Mouse (Mus musculus) forebrain, embryonic 16.5 days (tissue): ENCODE data around the gene Frmd4b. TPM values are rescaled to one million over a fixed set of nuclear protein-coding genes. Genes with fewer than 3 reads are reported as not detected.
"Not testable (repeated sequence)": the region's sequence is repeated elsewhere in the genome, so short reads cannot be mapped to it uniquely, and the experiment has no call there.

Experiments used
- ATAC-seq: fragments of 200-750 bp; cut with Nextera tagmentation; 2 replicates; pipeline ENCODE4 v1.8.0; 2017; ENCODE audit warnings: mild to moderate bottlenecking, moderate library complexity
- H3K27ac ChIP-seq: fragments of 300-500 bp; sonication (generic); 2 replicates; pipeline ENCODE4 v1.5.1; 2014; ENCODE audit warnings: low read length, control low read depth
- H3K27me3 ChIP-seq: fragments of 300-500 bp; sonication (generic); replicated peaks from 2 replicates; pipeline ENCODE4 v1.6.1; 2014; ENCODE audit warnings: low read length; ENCODE audit not compliant: control insufficient read depth, insufficient read depth
- H3K36me3 ChIP-seq: fragments of 300-500 bp; sonication (generic); 2 replicates; pipeline ENCODE4 v1.6.1; 2014; ENCODE audit not compliant: control insufficient read depth, insufficient read depth
- H3K4me1 ChIP-seq: fragments of 300-500 bp; sonication (generic); replicated peaks from 2 replicates; pipeline ENCODE4 v1.6.1; 2014; ENCODE audit warnings: low read length; ENCODE audit not compliant: control insufficient read depth, insufficient read depth
- H3K4me2 ChIP-seq: fragments of 300-500 bp; sonication (generic); 2 replicates; pipeline ENCODE4 v1.6.1; 2014; ENCODE audit warnings: mild to moderate bottlenecking, low read length, control low read depth
- H3K4me3 ChIP-seq: fragments of 300-500 bp; sonication (generic); replicated peaks from 2 replicates; pipeline ENCODE4 v1.5.1; 2014; ENCODE audit warnings: mild to moderate bottlenecking, low read length, control low read depth
- H3K9ac ChIP-seq: fragments of 300-500 bp; sonication (generic); replicated peaks from 2 replicates; pipeline ENCODE4 v1.6.1; 2014; ENCODE audit warnings: low read depth, low read length, control low read depth
- H3K9me3 ChIP-seq: fragments of 300-500 bp; sonication (generic); 2 replicates; pipeline ENCODE4 v1.6.1; 2016; ENCODE audit warnings: low read length; ENCODE audit not compliant: control insufficient read depth
- WGBS: fragments of 180-500 bp; shearing (Covaris S2); extraction: QIAGEN DNeasy Blood & Tissue Kit; methylation state at CpG from one replicate; pipeline ENCODE4 v1.1.7; 2014; 5-methylcytosine and 5-hydroxymethylcytosine counted together
- polyA plus RNA-seq: library from polyadenylated mRNA; unstranded; fragments of >200 nt; fragmentation: Nextera tagmentation; extraction: Ambion mirVana; gene quantifications from 2 replicates; pipeline ENCODE4 v1.2.1, GENCODE M21; 2015

Frmd4b gene
- polyA plus RNA-seq, 1 experiment from 2014 or later: 50.0 TPM

DNA sequence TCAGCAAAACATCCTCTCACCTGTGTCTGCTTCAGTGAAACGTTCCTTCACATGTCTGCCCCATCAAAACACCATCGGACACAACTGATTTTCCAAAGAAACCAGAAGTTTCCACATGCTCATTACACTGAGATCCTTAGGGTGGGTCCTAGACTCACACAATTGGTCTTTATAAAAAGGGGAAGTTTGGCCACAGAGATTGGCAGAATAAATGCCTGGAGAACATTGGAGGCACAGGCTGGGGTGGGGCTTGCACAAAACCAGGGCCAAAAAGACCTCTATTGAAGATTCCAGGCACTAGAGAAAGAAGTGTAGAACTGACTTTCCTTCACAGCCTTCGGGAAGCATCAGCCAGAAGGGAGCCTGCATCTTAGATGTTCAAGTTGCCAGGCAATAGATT is 343.6 kb downstream of the Frmd4b start:
- no peak overlapping the region for H3K27ac ChIP-seq
- no peak overlapping the region for H3K4me2 ChIP-seq
- H3K9me3 ChIP-seq: no peaks in the 10 kb centered on the region
- 60% methylated on average over 3 of the region's 3 CpGs for WGBS
- H3K4me3 ChIP-seq: no peak overlapping the region
- no peaks in the 10 kb centered on the region for H3K27me3 ChIP-seq
- peaks cover 21% of the 10 kb centered on the region for H3K4me1 ChIP-seq
- H3K36me3 ChIP-seq: no peaks in the 10 kb centered on the region
- ATAC-seq: no peak
- no peak overlapping the region for H3K9ac ChIP-seq

DNA sequence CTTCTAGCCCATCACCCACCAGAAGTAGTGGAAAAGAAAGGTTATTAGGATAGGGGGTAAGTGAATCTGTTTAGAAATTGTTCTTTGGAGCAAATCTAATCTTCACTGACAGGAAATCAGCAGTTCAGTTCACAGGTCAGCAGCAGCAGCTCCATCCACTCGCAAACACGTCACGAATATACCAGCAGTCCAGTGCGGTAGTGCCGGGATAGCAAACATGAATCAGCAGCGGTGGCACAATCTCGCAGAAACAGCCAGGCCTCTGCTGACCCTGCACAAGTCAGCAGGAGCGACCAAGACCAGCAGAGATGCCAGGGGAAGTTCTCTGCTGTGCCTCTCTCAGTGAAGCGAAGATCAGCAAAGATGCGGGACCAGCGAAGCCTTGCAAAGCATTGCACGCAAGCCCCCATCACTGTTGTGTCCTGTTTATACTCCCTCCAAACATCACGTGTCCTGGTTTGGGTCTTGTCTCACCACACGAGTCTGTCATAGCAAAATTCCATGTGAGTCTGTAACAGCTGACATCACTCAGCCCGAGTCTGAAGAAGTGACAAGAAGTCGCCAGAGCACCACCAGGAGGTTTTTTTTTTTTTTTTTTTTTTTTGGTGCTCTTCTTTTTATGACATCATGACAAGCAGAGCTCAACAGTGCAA is 344.2 kb downstream of the Frmd4b start:
- no peaks in the 10 kb centered on the region for H3K27me3 ChIP-seq
- ATAC-seq: no peak
- WGBS: 87% methylated on average over 16 of the region's 16 CpGs
- peaks cover 17% of the 10 kb centered on the region for H3K4me1 ChIP-seq
- no peak overlapping the region for H3K4me2 ChIP-seq
- no peak overlapping the region for H3K9ac ChIP-seq
- no peaks in the 10 kb centered on the region for H3K9me3 ChIP-seq
- no peak overlapping the region for H3K27ac ChIP-seq
- H3K4me3 ChIP-seq: no peak overlapping the region
- no peaks in the 10 kb centered on the region for H3K36me3 ChIP-seq

GRCm38 (mm10) chr6:97272349-97272748 is 345.0 kb downstream of the Frmd4b start:
- H3K27me3 ChIP-seq: no peaks in the 10 kb centered on the region
- H3K4me2 ChIP-seq: no peak overlapping the region
- WGBS: 39% methylated on average over 2 of the region's 2 CpGs
- H3K9me3 ChIP-seq: no peaks in the 10 kb centered on the region
- no peak for ATAC-seq
- H3K4me1 ChIP-seq: peaks cover 14% of the 10 kb centered on the region; the same call in 1 of the 2 replicates
- no peak overlapping the region for H3K9ac ChIP-seq
- H3K27ac ChIP-seq: no peak overlapping the region
- no peaks in the 10 kb centered on the region for H3K36me3 ChIP-seq
- no peak overlapping the region for H3K4me3 ChIP-seq

- Histone ChIP-seq H3K27ac (no peak overlapping the region), H3K9ac (no peak overlapping the region), H3K36me3 (no peaks in the 10 kb centered on the region), H3K4me2 (no peak overlapping the region), H3K4me3 (no peak overlapping the region), H3K4me1 (peaks cover 6% of the 10 kb centered on the region; the same call in 1 of the 2 replicates), H3K9me3 (no peaks in the 10 kb centered on the region), H3K27me3 (no peaks in the 10 kb centered on the region)
- 47% methylated on average over 11 of the region's 11 CpGs for WGBS
- ATAC-seq: no peak
Observed at GRCm38 (mm10) chr6:97269596-97269995, 347.7 kb downstream of the Frmd4b start.

- H3K27ac ChIP-seq: no peak overlapping the region
- H3K27me3 ChIP-seq: no peaks in the 10 kb centered on the region
- H3K4me3 ChIP-seq: no peak overlapping the region
- H3K9me3 ChIP-seq: no peaks in the 10 kb centered on the region
- WGBS: 95% methylated on average over 2 of the region's 2 CpGs
- H3K36me3 ChIP-seq: no peaks in the 10 kb centered on the region
- no peak for ATAC-seq
- H3K9ac ChIP-seq: no peak overlapping the region
- H3K4me2 ChIP-seq: no peak overlapping the region
- peaks cover 6% of the 10 kb centered on the region; the same call in 1 of the 2 replicates for H3K4me1 ChIP-seq
Observed at GRCm38 (mm10) chr6:97267132-97267531, 350.2 kb downstream of the Frmd4b start.

- Histone ChIP-seq H3K9ac (no peak overlapping the region), H3K27ac (no peak overlapping the region), H3K4me1 (peaks cover 6% of the 10 kb centered on the region; the same call in 1 of the 2 replicates), H3K4me3 (no peak overlapping the region), H3K36me3 (no peaks in the 10 kb centered on the region), H3K27me3 (no peaks in the 10 kb centered on the region), H3K9me3 (no peaks in the 10 kb centered on the region), H3K4me2 (no peak overlapping the region)
- WGBS: 86% methylated on average over 4 of the region's 4 CpGs
- ATAC-seq: no peak
Observed at GRCm38 (mm10) chr6:97266661-97267060, 350.7 kb downstream of the Frmd4b start.

DNA sequence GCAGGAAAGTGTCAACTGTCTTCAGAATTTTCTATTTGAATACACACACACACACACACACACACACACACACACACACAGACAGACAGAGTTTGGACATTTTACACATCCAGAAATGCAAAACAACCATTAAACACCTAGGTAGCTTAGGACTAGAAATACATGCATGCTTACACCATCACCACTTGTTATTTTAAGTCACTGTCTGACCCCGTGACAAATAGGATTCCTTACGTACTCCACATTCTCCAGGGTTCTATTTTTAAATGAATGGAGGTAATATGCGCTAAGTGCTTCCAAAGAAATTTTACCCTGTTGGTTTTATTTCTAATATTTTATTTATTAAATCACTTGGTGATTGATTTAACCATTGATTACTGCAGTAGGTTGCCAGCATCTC is 351.6 kb downstream of the Frmd4b start:
- no peak for ATAC-seq
- Histone ChIP-seq H3K36me3 (no peaks in the 10 kb centered on the region), H3K27me3 (no peaks in the 10 kb centered on the region), H3K9me3 (no peaks in the 10 kb centered on the region), H3K4me3 (no peak overlapping the region), H3K4me1 (peaks cover 6% of the 10 kb centered on the region; the same call in 1 of the 2 replicates), H3K27ac (no peak overlapping the region), H3K9ac (no peak overlapping the region), H3K4me2 (no peak overlapping the region)
- WGBS: 86% methylated on average over 3 of the region's 3 CpGs

GRCm38 (mm10) chr6:97265240-97265639 is 352.1 kb downstream of the Frmd4b start:
- H3K36me3 ChIP-seq: no peaks in the 10 kb centered on the region
- H3K4me3 ChIP-seq: no peak overlapping the region
- ATAC-seq: no peak
- WGBS: 79% methylated on average over 8 of the region's 8 CpGs
- no peaks in the 10 kb centered on the region for H3K27me3 ChIP-seq
- H3K9me3 ChIP-seq: no peaks in the 10 kb centered on the region
- no peak overlapping the region for H3K9ac ChIP-seq
- no peak overlapping the region for H3K27ac ChIP-seq
- peaks cover 6% of the 10 kb centered on the region; the same call in 1 of the 2 replicates for H3K4me1 ChIP-seq
- H3K4me2 ChIP-seq: no peak overlapping the region

- not testable (repeated sequence) for H3K4me1 ChIP-seq, H3K4me3 ChIP-seq, H3K36me3 ChIP-seq, H3K27ac ChIP-seq, ATAC-seq, H3K9me3 ChIP-seq, H3K27me3 ChIP-seq, H3K9ac ChIP-seq, H3K4me2 ChIP-seq
Observed at GRCm38 (mm10) chr6:97263750-97264149, 353.6 kb downstream of the Frmd4b start.

GRCm38 (mm10) chr6:97262229-97262628 is 355.1 kb downstream of the Frmd4b start:
- Histone ChIP-seq H3K4me2 (no peak overlapping the region), H3K4me3 (no peak overlapping the region), H3K27ac (no peak overlapping the region), H3K4me1 (no peaks in the 10 kb centered on the region), H3K36me3 (no peaks in the 10 kb centered on the region), H3K27me3 (no peaks in the 10 kb centered on the region), H3K9me3 (no peaks in the 10 kb centered on the region), H3K9ac (no peak overlapping the region)
- 75% methylated on average over 4 of the region's 4 CpGs for WGBS
- ATAC-seq: no peak
